Mouse (Mus musculus) layer of hippocampus, adult 2 months (tissue): ENCODE data around the gene Acmsd. TPM values are rescaled to one million over a fixed set of nuclear protein-coding genes. Genes with fewer than 3 reads are reported as not detected.

Experiments used
- DNase-seq, 2 experiments: peaks; one replicate each; pipeline ENCODE4 v3.0.0; 2022; ENCODE audit warnings: low spot score in 2 of 2
- H3K27ac ChIP-seq: fragments of 200-600 bp; 2 replicates; pipeline ENCODE4 v1.8.1; 2022
- H3K4me3 ChIP-seq: fragments of 200-600 bp; 2 replicates; pipeline ENCODE4 v1.8.1; 2022; ENCODE audit warnings: mild to moderate bottlenecking
- CTCF ChIP-seq: fragments of 200-600 bp; conservative IDR thresholded peaks from 2 replicates; pipeline ENCODE4 v1.8.1; 2022; ENCODE audit warnings: antibody characterized with exemption, mild to moderate bottlenecking, moderate library complexity
- total RNA-seq, 2 experiments: library from RNA; stranded (reverse); gene quantifications; 2 replicates each; pipeline ENCODE4 v1.2.3; 2021

The Acmsd gene
- total RNA-seq, 2 experiments from 2014 or later: not detected

- no peak for DNase-seq
- TF ChIP-seq CTCF: no peak
- no peak overlapping the region for H3K4me3 ChIP-seq
Measured at GRCm38 (mm10) chr1:127785882-127786281, 56.7 kb downstream of the Acmsd start.

GRCm38 (mm10) chr1:127788943-127789342 lies 59.7 kb downstream of the Acmsd start:
- no peak for TF ChIP-seq CTCF
- peak overlapping the region; percentile 64; the same call in 1 of the 2 replicates for H3K27ac ChIP-seq
- DNase-seq: no peak
- no peak overlapping the region for H3K4me3 ChIP-seq

More at GRCm38 (mm10) chr1:127785882-127786281, 56.7 kb downstream of the Acmsd start:
- H3K27ac ChIP-seq: no peak overlapping the region

- DNase-seq: no peak
- no peak overlapping the region for H3K4me3 ChIP-seq
- no peak overlapping the region for H3K27ac ChIP-seq
- no peak for TF ChIP-seq CTCF
Measured at GRCm38 (mm10) chr1:127793459-127793858, 64.2 kb downstream of the Acmsd start.

GRCm38 (mm10) chr1:127795087-127795769 lies 66.0 kb downstream of the Acmsd start:
- TF ChIP-seq CTCF: no peak
- peak in 1 of 2 experiments; percentile 32 for DNase-seq
- H3K27ac ChIP-seq: peak overlapping the region; percentile 71

GRCm38 (mm10) chr1:127796341-127796740 lies 67.1 kb downstream of the Acmsd start:
- H3K4me3 ChIP-seq: no peak overlapping the region
- DNase-seq: no peak
- TF ChIP-seq CTCF: no peak
- H3K27ac ChIP-seq: peak overlapping the region; percentile 71; the same call in 1 of the 2 replicates

More at GRCm38 (mm10) chr1:127795087-127795769, 66.0 kb downstream of the Acmsd start:
- H3K4me3 ChIP-seq: no peak overlapping the region

GRCm38 (mm10) chr1:127796752-127797151 lies 67.5 kb downstream of the Acmsd start:
- no peak for DNase-seq
- Histone ChIP-seq H3K4me3 (no peak overlapping the region), H3K27ac (no peak overlapping the region)
- no peak for TF ChIP-seq CTCF

GRCm38 (mm10) chr1:127802916-127803315 lies 73.7 kb downstream of the Acmsd start:
- Histone ChIP-seq H3K27ac (no peak overlapping the region), H3K4me3 (no peak overlapping the region)
- no peak for TF ChIP-seq CTCF
- no peak for DNase-seq

- no peak overlapping the region for H3K4me3 ChIP-seq
- TF ChIP-seq CTCF: no peak
Measured at GRCm38 (mm10) chr1:127808671-127809070, 79.5 kb downstream of the Acmsd start.

GRCm38 (mm10) chr1:127812929-127813328 lies 83.7 kb downstream of the Acmsd start:
- no peak for DNase-seq
- Histone ChIP-seq H3K4me3 (no peak overlapping the region), H3K27ac (no peak overlapping the region)
- no peak for TF ChIP-seq CTCF

More at GRCm38 (mm10) chr1:127808671-127809070, 79.5 kb downstream of the Acmsd start:
- no peak overlapping the region for H3K27ac ChIP-seq
- no peak for DNase-seq

- DNase-seq: no peak
- Histone ChIP-seq H3K27ac (no peak overlapping the region), H3K4me3 (no peak overlapping the region)
- TF ChIP-seq CTCF: no peak
Measured at GRCm38 (mm10) chr1:127816381-127816780, 87.2 kb downstream of the Acmsd start.

Other genes starting within 250 kb of the Acmsd start
- 1 to 10 TPM; 5.4 to 6.6 TPM for gene Tmem163, start 49.9 kb upstream of the Acmsd start, total RNA-seq
- 10 to 100 TPM; 64.8 to 76.0 TPM for gene Ccnt2, start 44.8 kb downstream of the Acmsd start, total RNA-seq
- 1 to 10 TPM; 5.6 to 6.8 TPM for gene Map3k19, start 125.6 kb downstream of the Acmsd start, total RNA-seq
- gene Rab3gap1, start 139.4 kb downstream of the Acmsd start, total RNA-seq: 10 to 100 TPM; 70.6 to 72.5 TPM